Mouse (Mus musculus): ENCODE results near the gene Fuca1. TPM values are rescaled to one million over a fixed set of nuclear protein-coding genes. Genes with fewer than 3 reads are reported as not detected.

The Fuca1 gene
- total and polyA plus RNA-seq, 3 experiments = 32.6 to 77.6 (median 66.5) TPM

DNA sequence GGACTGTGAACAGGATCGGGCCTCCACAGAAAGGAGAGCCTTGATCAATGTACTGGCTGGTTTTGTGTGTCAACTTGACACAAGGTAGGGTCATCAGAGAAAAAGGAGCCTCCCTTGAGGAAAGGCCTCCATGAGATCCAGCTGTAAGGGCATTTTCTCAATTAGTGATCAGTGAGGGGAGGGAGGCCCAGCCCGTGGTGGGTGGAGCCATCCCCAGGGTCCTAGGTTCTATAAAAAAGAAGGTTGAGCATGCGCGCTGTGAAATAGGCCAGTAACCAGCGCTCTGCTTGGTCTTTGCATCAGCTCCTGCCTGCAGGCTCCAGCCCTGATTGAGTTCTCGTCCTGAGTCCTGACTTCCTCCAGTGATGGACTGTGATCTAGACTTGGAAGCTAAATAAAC lies 36.0 kb upstream of the Fuca1 start:
- no peak for DNase-seq (ENCODE audit: extremely low read depth)
- Histone ChIP-seq H3K9me3 (replicated peaks; ENCODE audit: low read length) (no peaks in the 10 kb centered on the region), H3K27ac (ENCODE audit: insufficient read depth, low read depth) (no peak overlapping the region), H3K4me2 (ENCODE audit: insufficient read depth, low read depth, poor library complexity, severe bottlenecking) (no peak overlapping the region), H3K9ac (ENCODE audit: insufficient read depth, low read depth) (no peak overlapping the region), H3K27me3 (replicated peaks) (no peaks in the 10 kb centered on the region), H3K36me3 (replicated peaks in 1 of 2; ENCODE audit: control insufficient read depth in 1 of 2, insufficient read depth in 1 of 2, low read length in 1 of 2) (no peaks in the 10 kb centered on the region), H3K4me1 (ENCODE audit: control insufficient read depth in 1 of 2, insufficient read depth in 2 of 2) (peaks cover 23 to 42% of the 10 kb centered on the region in 2 experiments), H3K79me2 (replicated peaks; ENCODE audit: control insufficient read depth, extremely low read depth, insufficient read depth, poor library complexity, severe bottlenecking) (no peaks in the 10 kb centered on the region), H3K4me3 (replicated peaks in 1 of 3; ENCODE audit: low read depth in 2 of 3, low read length in 2 of 3, poor library complexity in 1 of 3) (no peak overlapping the region)
- dilution Hi-C loops (cut with MboI; ENCODE audit: extremely low pct_ligation_motif_present, extremely low pct_unique_long_range_greater_than_20kb, low sequenced_read_pairs) (no loop called here), in situ Hi-C loops (cut with MboI; ENCODE audit: low pct_ligation_motif_present, low pct_unique_long_range_greater_than_20kb, low sequenced_read_pairs) (loop anchor here (10.0 kb wide), 1 partner anchor 60 kb away; the partner anchor contains the start of gene Hmgcl)
- TF ChIP-seq NRF1 (IDR thresholded peaks at IDR 0.05; ENCODE audit: low read depth, low read length) = 0 out of 2 replicates have a peak, but pooled peaks have one; percentile 23
- TF ChIP-seq ZKSCAN1 (IDR thresholded peaks at IDR 0.05; ENCODE audit: borderline replicate concordance, low read depth, low read length) = no peak

DNA sequence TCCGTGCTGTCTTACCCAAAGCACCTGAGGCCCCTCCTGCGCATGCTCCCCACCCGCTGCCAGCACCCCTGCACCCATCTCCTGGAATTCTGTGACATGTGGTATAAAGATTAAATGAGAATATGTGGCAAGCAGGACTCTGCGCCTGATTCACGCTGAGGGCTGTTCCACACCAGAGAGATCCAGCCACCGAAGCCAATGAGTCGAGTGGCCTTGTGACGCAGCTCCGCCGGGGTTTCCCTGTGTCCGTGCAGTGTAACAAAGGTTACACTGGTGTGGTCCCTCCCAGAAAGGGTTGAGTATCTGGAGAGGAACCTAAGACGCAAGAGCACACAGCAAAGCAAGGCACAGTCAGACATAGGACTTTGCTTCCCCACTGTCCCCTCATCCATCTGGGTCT lies 34.9 kb upstream of the Fuca1 start:
- Histone ChIP-seq H3K4me1 (ENCODE audit: control insufficient read depth in 1 of 2, insufficient read depth in 2 of 2) (peaks cover 23 to 39% of the 10 kb centered on the region in 2 experiments), H3K9ac (ENCODE audit: insufficient read depth, low read depth) (no peak overlapping the region), H3K4me3 (replicated peaks in 1 of 3; ENCODE audit: low read depth in 2 of 3, low read length in 2 of 3, poor library complexity in 1 of 3) (no peak overlapping the region), H3K4me2 (ENCODE audit: insufficient read depth, low read depth, poor library complexity, severe bottlenecking) (peak overlapping the region; percentile 32; the same call in 1 of the 2 replicates), H3K36me3 (replicated peaks in 1 of 2; ENCODE audit: control insufficient read depth in 1 of 2, insufficient read depth in 1 of 2, low read length in 1 of 2) (no peaks in the 10 kb centered on the region), H3K79me2 (replicated peaks; ENCODE audit: control insufficient read depth, extremely low read depth, insufficient read depth, poor library complexity, severe bottlenecking) (no peaks in the 10 kb centered on the region), H3K27me3 (replicated peaks) (no peaks in the 10 kb centered on the region), H3K27ac (ENCODE audit: insufficient read depth, low read depth) (peak overlapping the region; percentile 59; the same call in 1 of the 2 replicates), H3K9me3 (replicated peaks; ENCODE audit: low read length) (no peaks in the 10 kb centered on the region)
- dilution Hi-C loops (cut with MboI; ENCODE audit: extremely low pct_ligation_motif_present, extremely low pct_unique_long_range_greater_than_20kb, low sequenced_read_pairs) (no loop called here), in situ Hi-C loops (cut with MboI; ENCODE audit: low pct_ligation_motif_present, low pct_unique_long_range_greater_than_20kb, low sequenced_read_pairs) (loop anchor here (10.0 kb wide), 1 partner anchor 59 kb away; the partner anchor contains the start of gene Hmgcl)
- peak; percentile 70 for DNase-seq (ENCODE audit: extremely low read depth)
- TF ChIP-seq MAX (IDR thresholded peaks at IDR 0.05; ENCODE audit: low read length) = no peak
- no peak for TF ChIP-seq BHLHE40 (IDR thresholded peaks at IDR 0.05; ENCODE audit: low read depth, low read length)
- TF ChIP-seq KAT2A (IDR thresholded peaks at IDR 0.05; ENCODE audit: insufficient replicate concordance, low read length) = no peak
- no peak for TF ChIP-seq SMC3 (IDR thresholded peaks at IDR 0.05; ENCODE audit: low read depth, low read length)
- no peak for TF ChIP-seq GABPA (IDR thresholded peaks at IDR 0.05; ENCODE audit: insufficient replicate concordance, low read depth, low read length)
- TF ChIP-seq JUND (conservative IDR thresholded peaks at IDR 0.05; ENCODE audit: low read depth, low read length) = no peak
- no peak for TF ChIP-seq PAX5 (IDR thresholded peaks at IDR 0.05; ENCODE audit: low read length)
- TF ChIP-seq JUN (IDR thresholded peaks at IDR 0.05; ENCODE audit: insufficient read depth, low read depth, low read length) = no peak
- TF ChIP-seq MAZ (IDR thresholded peaks at IDR 0.05; ENCODE audit: low read depth, low read length) = no peak
- no peak for TF ChIP-seq TCF12 (IDR thresholded peaks at IDR 0.05; ENCODE audit: low read depth, low read length)
- no peak for TF ChIP-seq MXI1 (IDR thresholded peaks at IDR 0.05; ENCODE audit: low read depth, low read length)
- TF ChIP-seq USF1 (IDR thresholded peaks at IDR 0.05; ENCODE audit: low read depth, low read length) = no peak
- no peak for TF ChIP-seq POLR2AphosphoS2 (IDR thresholded peaks at IDR 0.05; ENCODE audit: low read depth, low read length)
- no peak for TF ChIP-seq MYC (IDR thresholded peaks at IDR 0.05; ENCODE audit: low read depth, low read length)
- TF ChIP-seq NRF1 (IDR thresholded peaks at IDR 0.05; ENCODE audit: low read depth, low read length) = no peak
- TF ChIP-seq ELF1 (IDR thresholded peaks at IDR 0.05; ENCODE audit: low read depth, low read length) = no peak
- no peak for TF ChIP-seq MEF2A (IDR thresholded peaks at IDR 0.05; ENCODE audit: borderline replicate concordance, low read depth, low read length)
- no peak for TF ChIP-seq ZMIZ1 (IDR thresholded peaks at IDR 0.05; ENCODE audit: low read depth, low read length)

All from CH12.LX (cell line).